7 mouse cellular contexts compared by ENCODE assay signal in the genomic region with DNA sequence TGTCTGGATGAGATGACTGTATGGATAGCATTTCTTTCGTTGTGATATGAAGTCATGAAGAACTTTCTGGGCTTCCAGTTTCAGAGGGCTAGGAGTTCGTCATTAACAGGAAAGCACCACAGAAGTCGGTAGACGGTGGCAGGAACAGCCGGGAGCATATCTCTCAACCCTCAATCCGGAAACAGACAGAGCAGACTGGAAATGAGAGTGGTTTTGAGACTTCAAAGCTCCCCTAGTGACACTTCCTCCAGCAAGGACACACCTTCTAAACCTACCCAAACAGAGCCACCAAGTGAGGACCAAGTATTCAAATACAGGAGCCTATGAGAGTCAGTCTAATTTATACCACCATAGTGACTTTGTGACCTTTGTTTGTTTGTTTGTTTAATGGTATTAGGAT.
"Had no signal": no experiment of that assay in that cellular context is flagged by ENCODE, and none has a peak within 500 bp of the region (broad histone marks: within the 10 kb centered on the region; RNA-seq: fewer than 3 reads in every experiment).

No protein-coding gene starts in this region.

- ATAC-seq: intestine, embryonic 16.5 days; midbrain, embryonic 13.5 days had no signal

- DNase-seq: kidney, adult 2 months; kidney, postnatal 25 days; layer of hippocampus, postnatal 36 days; lung, adult 18-20 months; thymus, postnatal 25 days had no signal
